Mouse (Mus musculus): Measurements from ENCODE around the gene Sqor.

Sqor gene

DNA sequence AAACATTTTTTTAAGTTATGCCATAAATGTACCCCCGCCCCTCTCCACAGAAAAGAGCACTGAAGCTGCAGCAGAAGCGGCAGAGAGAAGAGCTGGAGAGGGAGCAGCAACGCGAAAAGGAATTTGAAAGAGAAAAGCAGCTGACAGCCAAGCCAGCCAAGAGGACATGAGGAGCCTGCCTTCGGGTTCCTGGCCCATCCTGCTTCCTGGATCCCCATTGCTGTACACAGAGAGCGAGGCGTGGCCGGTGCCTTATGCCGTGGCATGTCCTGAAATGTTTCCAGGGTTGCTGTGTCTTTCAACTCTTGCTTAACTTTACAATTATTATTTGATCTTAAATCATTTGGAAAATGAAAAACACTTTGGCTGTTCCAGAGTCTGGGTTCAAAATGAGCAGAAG, 18.6 kb upstream of the Sqor start:
- Histone ChIP-seq H3K36me3 (ENCODE audit: insufficient read depth, low read length) (peaks cover 34% of the 10 kb centered on the region), H3K27me3 (ENCODE audit: insufficient read depth, low read length) (no peaks in the 10 kb centered on the region), H3K4me3 (replicated peaks; ENCODE audit: low read length) (no peak overlapping the region), H3K4me1 (replicated peaks; ENCODE audit: low read depth, low read length) (peaks cover 9% of the 10 kb centered on the region; the same call in 1 of the 2 replicates), H3K9me3 (ENCODE audit: low read length) (no peaks in the 10 kb centered on the region)
- no peak for TF ChIP-seq NANOG (IDR thresholded peaks at IDR 0.05; ENCODE audit: borderline replicate concordance, low read length)
- TF ChIP-seq POU5F1 (IDR thresholded peaks at IDR 0.05; ENCODE audit: borderline replicate concordance, low read length), result no peak
- TF ChIP-seq CTCF (conservative IDR thresholded peaks at IDR 0.05; ENCODE audit: low read length), result no peak

GRCm38 (mm10) chr2:122753739-122754343, 11.2 kb upstream of the Sqor start:
- peak; percentile 78 for TF ChIP-seq CTCF (conservative IDR thresholded peaks at IDR 0.05; ENCODE audit: low read length)
- TF ChIP-seq POU5F1 (IDR thresholded peaks at IDR 0.05; ENCODE audit: borderline replicate concordance, low read length), result no peak
- Histone ChIP-seq H3K9me3 (ENCODE audit: low read length) (no peaks in the 10 kb centered on the region), H3K4me1 (replicated peaks; ENCODE audit: low read depth, low read length) (no peaks in the 10 kb centered on the region), H3K36me3 (ENCODE audit: insufficient read depth, low read length) (no peaks in the 10 kb centered on the region), H3K4me3 (replicated peaks; ENCODE audit: low read length) (no peak overlapping the region), H3K27me3 (ENCODE audit: insufficient read depth, low read length) (no peaks in the 10 kb centered on the region)

DNA sequence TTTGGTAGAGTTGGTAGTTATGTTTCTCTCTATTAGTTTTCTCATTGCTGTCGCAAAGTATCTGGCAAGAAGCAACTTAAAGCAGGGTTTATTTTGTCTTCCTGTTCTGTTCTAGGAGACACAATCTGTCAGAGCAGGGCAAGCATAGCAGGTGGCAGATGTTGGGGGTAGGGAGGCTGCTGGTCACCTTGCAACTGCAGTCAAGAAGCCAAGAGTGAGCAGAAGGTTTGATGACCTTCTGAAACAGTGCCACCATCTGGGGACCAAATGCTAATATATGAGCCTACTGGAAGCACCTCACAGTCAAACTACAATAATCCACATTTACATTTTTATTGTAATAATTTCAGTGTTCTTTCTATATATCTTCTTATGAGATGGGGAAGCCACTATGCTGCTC, 5.2 kb upstream of the Sqor start:
- Histone ChIP-seq H3K27me3 (ENCODE audit: insufficient read depth, low read length) (peaks cover 13% of the 10 kb centered on the region), H3K4me1 (replicated peaks; ENCODE audit: low read depth, low read length) (no peaks in the 10 kb centered on the region), H3K9me3 (ENCODE audit: low read length) (no peaks in the 10 kb centered on the region), H3K36me3 (ENCODE audit: insufficient read depth, low read length) (no peaks in the 10 kb centered on the region), H3K4me3 (replicated peaks; ENCODE audit: low read length) (no peak overlapping the region)
- no peak for TF ChIP-seq POU5F1 (IDR thresholded peaks at IDR 0.05; ENCODE audit: borderline replicate concordance, low read length)

DNA sequence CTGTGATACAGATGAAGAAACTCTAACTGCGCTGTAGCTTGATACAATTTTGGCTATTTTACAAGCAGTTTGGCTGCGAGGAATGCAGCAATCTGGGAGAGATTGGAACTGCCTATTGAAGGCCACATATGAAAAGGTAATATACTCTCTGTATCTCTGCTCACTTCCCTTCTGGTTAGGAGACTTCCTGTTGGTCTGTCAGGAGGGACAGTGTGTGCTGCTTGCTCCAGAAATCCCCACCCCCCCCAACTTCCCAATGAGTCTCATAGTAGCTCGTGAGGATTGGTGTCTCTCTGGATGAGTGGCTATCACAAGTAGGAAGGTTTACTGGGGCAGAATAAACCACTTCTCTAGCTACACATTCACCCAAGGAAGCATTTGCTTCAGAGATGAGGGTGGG, 2.0 kb upstream of the Sqor start:
- Histone ChIP-seq H3K36me3 (ENCODE audit: insufficient read depth, low read length) (no peaks in the 10 kb centered on the region), H3K4me1 (replicated peaks; ENCODE audit: low read depth, low read length) (peaks cover 3% of the 10 kb centered on the region), H3K9me3 (ENCODE audit: low read length) (no peaks in the 10 kb centered on the region), H3K4me3 (replicated peaks; ENCODE audit: low read length) (no peak overlapping the region), H3K27me3 (ENCODE audit: insufficient read depth, low read length) (peaks cover 33% of the 10 kb centered on the region)
- TF ChIP-seq POU5F1 (IDR thresholded peaks at IDR 0.05; ENCODE audit: borderline replicate concordance, low read length) (no peak), NANOG (IDR thresholded peaks at IDR 0.05; ENCODE audit: borderline replicate concordance, low read length) (no peak), CTCF (conservative IDR thresholded peaks at IDR 0.05; ENCODE audit: low read length) (no peak)

- peaks cover 3% of the 10 kb centered on the region for H3K4me1 ChIP-seq (replicated peaks; ENCODE audit: low read depth, low read length)
- peaks cover 33% of the 10 kb centered on the region for H3K27me3 ChIP-seq (ENCODE audit: insufficient read depth, low read length)
- no peak overlapping the region for H3K4me3 ChIP-seq (replicated peaks; ENCODE audit: low read length)
- H3K9me3 ChIP-seq (ENCODE audit: low read length), result no peaks in the 10 kb centered on the region
- no peak for TF ChIP-seq CTCF (conservative IDR thresholded peaks at IDR 0.05; ENCODE audit: low read length)
- no peak for TF ChIP-seq POU5F1 (IDR thresholded peaks at IDR 0.05; ENCODE audit: borderline replicate concordance, low read length)
- no peak for TF ChIP-seq NANOG (IDR thresholded peaks at IDR 0.05; ENCODE audit: borderline replicate concordance, low read length)
- no peaks in the 10 kb centered on the region for H3K36me3 ChIP-seq (ENCODE audit: insufficient read depth, low read length)
Measured at GRCm38 (mm10) chr2:122764526-122764925, 511 bp upstream of the Sqor start.

DNA sequence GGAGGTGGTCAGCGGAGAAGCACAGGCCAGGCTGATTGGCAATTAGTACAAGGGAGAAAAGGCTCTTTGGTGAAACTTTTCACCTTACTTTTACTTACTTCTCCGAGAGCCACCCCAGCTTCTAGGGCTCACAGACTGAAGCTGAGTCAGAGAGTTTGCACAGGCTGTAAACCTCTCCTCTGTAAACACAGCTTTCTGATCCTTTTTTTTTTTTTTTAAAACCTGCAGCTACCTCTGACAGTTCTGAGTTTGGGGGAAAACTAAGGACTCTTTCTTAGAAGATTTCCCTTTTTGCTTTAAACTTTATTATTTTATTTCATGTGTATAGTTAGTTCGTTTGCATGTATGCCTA, 733 bp downstream of the Sqor start:
- Histone ChIP-seq H3K36me3 (ENCODE audit: insufficient read depth, low read length) (no peaks in the 10 kb centered on the region), H3K9me3 (ENCODE audit: low read length) (no peaks in the 10 kb centered on the region), H3K27me3 (ENCODE audit: insufficient read depth, low read length) (peaks cover 33% of the 10 kb centered on the region), H3K4me1 (replicated peaks; ENCODE audit: low read depth, low read length) (peaks cover 3% of the 10 kb centered on the region), H3K4me3 (replicated peaks; ENCODE audit: low read length) (peak overlapping the region; percentile 74)
- TF ChIP-seq POU5F1 (IDR thresholded peaks at IDR 0.05; ENCODE audit: borderline replicate concordance, low read length) (no peak), NANOG (IDR thresholded peaks at IDR 0.05; ENCODE audit: borderline replicate concordance, low read length) (no peak), CTCF (conservative IDR thresholded peaks at IDR 0.05; ENCODE audit: low read length) (no peak)

GRCm38 (mm10) chr2:122771002-122771401, 6.0 kb downstream of the Sqor start:
- no peaks in the 10 kb centered on the region for H3K36me3 ChIP-seq (ENCODE audit: insufficient read depth, low read length)
- TF ChIP-seq CTCF (conservative IDR thresholded peaks at IDR 0.05; ENCODE audit: low read length) (no peak), POU5F1 (IDR thresholded peaks at IDR 0.05; ENCODE audit: borderline replicate concordance, low read length) (no peak), NANOG (IDR thresholded peaks at IDR 0.05; ENCODE audit: borderline replicate concordance, low read length) (no peak)
- H3K27me3 ChIP-seq (ENCODE audit: insufficient read depth, low read length), result peaks cover 9% of the 10 kb centered on the region
- H3K4me1 ChIP-seq (replicated peaks; ENCODE audit: low read depth, low read length), result no peaks in the 10 kb centered on the region
- H3K9me3 ChIP-seq (ENCODE audit: low read length), result 0 out of 2 replicates have a peak, but pooled peaks cover 4% of the 10 kb centered on the region
- no peak overlapping the region for H3K4me3 ChIP-seq (replicated peaks; ENCODE audit: low read length)

DNA sequence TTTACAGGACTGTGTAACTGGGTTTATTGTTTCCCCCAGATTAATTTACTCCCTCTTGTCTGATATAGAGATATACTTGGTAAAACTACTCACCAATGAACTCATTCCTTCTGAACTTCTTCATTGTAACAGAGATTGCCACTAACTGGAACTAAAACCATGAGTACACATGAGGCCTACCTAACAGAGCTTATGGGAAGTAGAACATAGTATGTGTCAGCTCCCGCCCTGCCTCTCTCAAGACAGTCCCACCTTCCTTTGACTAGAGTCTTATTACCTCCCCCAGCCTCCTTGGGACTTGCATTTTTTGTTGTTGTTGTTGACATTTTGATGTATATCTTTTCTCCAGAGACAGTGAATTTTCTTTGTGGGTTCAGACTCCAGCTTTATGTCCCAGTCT, 7.9 kb downstream of the Sqor start:
- no peak overlapping the region for H3K4me3 ChIP-seq (replicated peaks; ENCODE audit: low read length)
- TF ChIP-seq POU5F1 (IDR thresholded peaks at IDR 0.05; ENCODE audit: borderline replicate concordance, low read length) (no peak), NANOG (IDR thresholded peaks at IDR 0.05; ENCODE audit: borderline replicate concordance, low read length) (no peak), CTCF (conservative IDR thresholded peaks at IDR 0.05; ENCODE audit: low read length) (no peak)
- no peaks in the 10 kb centered on the region for H3K4me1 ChIP-seq (replicated peaks; ENCODE audit: low read depth, low read length)
- no peaks in the 10 kb centered on the region; the same call in 1 of the 2 replicates for H3K27me3 ChIP-seq (ENCODE audit: insufficient read depth, low read length)
- no peaks in the 10 kb centered on the region for H3K36me3 ChIP-seq (ENCODE audit: insufficient read depth, low read length)
- H3K9me3 ChIP-seq (ENCODE audit: low read length), result 0 out of 2 replicates have a peak, but pooled peaks cover 4% of the 10 kb centered on the region

DNA sequence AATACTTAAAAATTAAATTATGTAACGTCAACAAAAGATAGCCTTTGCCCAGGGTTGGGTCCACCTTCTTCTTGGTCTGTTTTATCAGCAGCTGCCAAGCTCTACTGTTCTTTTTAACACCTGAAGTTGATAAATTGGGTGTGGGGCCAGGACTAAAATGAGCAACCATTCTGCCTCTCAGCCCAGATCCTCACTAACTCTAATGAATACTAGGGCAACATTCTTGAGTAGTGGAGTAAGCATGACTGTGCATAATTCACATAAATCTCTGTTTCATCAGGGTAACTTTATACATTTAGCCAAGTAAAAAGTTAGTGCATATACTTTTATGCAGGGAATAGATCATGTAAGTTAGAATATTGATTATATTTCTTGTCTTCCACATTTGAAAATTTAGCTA, 10.5 kb downstream of the Sqor start:
- no peaks in the 10 kb centered on the region for H3K27me3 ChIP-seq (ENCODE audit: insufficient read depth, low read length)

More for the DNA sequence above, 10.5 kb downstream of the Sqor start:
- Histone ChIP-seq H3K9me3 (ENCODE audit: low read length) (0 out of 2 replicates have a peak, but pooled peaks cover 4% of the 10 kb centered on the region), H3K4me3 (replicated peaks; ENCODE audit: low read length) (no peak overlapping the region), H3K4me1 (replicated peaks; ENCODE audit: low read depth, low read length) (no peaks in the 10 kb centered on the region), H3K36me3 (ENCODE audit: insufficient read depth, low read length) (no peaks in the 10 kb centered on the region)
- TF ChIP-seq POU5F1 (IDR thresholded peaks at IDR 0.05; ENCODE audit: borderline replicate concordance, low read length) (no peak), NANOG (IDR thresholded peaks at IDR 0.05; ENCODE audit: borderline replicate concordance, low read length) (no peak), CTCF (conservative IDR thresholded peaks at IDR 0.05; ENCODE audit: low read length) (no peak)

All from E14TG2a.4 (cell line).